Mouse (Mus musculus): ENCODE results near the gene Igdcc4.

GRCm38 (mm10) chr9:65077536-65077935, 23.8 kb upstream of the Igdcc4 start:
- TF ChIP-seq CTCF (IDR thresholded peaks at IDR 0.05; ENCODE audit: low read depth, low read length) = no peak
- no peak for TF ChIP-seq EP300 (IDR thresholded peaks at IDR 0.05; ENCODE audit: insufficient read depth, low read depth, low read length)
- no peak for TF ChIP-seq POLR2A (IDR thresholded peaks at IDR 0.05; ENCODE audit: insufficient read depth, low read length)
